Mouse (Mus musculus): ENCODE data around the gene Epb41l5.

Epb41l5 gene

DNA sequence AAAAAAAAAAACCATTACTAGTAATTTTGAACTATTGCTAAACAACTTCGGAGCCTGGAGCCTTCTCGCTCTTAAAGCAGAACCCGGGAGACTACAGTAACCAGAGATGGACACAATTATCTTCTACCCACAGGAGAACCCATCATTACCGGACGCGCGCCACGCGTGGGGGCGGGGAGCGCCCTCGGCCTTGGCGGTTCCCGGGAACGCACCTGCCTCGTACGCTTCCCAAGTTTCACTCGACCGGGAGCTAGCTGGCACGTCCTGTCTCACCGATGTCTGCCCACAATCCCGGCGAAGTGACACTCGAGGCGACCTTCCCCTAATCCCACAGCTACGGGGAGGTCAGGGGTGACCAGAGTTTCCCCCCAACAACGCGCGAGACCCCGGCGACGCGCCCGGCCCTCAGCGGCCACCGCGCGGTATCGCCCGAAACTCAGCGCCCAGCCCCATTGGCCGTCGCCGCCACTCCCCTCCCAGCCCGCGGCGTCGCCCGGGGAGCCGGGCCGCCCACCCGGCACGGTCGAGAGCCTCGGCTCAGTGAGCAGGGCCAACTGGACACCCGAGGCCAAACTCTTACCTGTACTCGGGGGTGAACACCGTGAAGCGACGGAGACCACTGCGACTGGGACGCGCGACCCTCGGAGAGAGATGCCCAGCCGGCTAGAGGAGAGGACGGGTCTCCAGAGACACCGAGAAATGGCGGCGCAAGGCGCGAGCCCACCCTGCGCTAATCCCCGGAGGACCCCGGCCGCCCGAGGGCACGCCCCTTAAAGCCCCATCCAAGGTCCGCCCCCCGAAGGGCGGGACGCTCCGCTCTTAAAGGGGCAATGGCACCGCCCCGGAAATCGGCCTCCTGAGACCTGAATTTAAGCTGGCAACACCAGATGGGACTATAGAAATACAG, at the start of gene Epb41l5:
Epb41l5 (minus strand) TSS at position 796 of the 907 bp plus-strand sequence.
- peak; percentile 90 for DNase-seq

DNA sequence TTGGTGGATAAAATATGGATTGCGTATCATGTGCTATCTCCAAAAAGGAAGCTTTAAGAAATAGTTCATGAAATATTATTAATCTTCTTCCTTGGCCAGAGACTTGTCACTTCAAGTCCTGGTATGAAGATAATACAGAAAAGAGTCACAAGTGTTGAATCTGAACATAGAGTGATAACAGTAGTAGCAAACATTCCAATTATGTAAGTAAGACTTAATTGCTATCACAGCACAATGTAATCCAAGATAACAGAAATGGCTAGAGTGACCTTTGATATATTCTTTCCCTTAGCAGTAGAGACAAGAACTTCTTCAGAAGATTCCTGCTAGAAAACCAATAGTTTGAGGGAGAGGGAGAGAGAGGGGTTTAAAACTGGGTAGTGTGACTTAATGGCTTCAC, 48.1 kb upstream of the Epb41l5 start:
- no peak for DNase-seq

DNA sequence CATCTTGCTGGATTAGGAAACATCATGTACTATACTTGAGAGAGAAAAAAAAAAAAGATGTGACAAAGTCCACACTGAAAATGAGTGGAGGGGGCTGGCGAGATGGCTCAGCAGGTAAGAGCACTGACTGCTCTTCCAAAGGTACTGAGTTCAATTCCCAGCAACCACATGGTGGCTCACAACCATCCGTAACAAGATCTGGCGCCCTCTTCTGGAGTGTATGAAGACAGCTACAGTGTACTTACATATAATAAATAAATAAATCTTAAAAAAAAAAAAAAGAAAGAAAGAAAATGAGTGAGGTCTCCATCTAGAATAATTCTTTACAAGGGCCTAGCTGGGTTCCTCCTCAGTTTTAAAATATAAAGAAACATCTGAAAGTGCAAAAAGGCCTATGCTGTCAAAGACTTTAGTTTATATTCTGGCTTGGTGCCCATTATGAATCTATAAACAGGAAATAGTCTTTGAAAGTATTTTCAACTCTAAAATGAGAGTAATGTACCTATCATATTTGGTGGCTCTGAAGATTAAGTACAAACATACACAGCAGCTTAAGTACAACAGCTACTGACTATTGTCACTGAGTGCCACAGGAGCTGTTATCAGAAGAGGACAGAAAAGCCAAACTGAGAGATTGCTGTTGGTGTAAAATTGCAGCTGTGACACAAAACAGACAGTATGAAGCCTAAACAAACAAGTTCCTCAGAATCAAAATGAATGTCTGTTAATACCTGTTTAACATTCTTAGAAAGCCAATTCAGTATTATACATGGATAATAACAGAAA, 37.2 kb upstream of the Epb41l5 start:
- DNase-seq = no peak

GRCm38 (mm10) chr1:119681663-119682213, 32.9 kb upstream of the Epb41l5 start:
- no peak for DNase-seq

- DNase-seq = peak; percentile 56
These were observed 26.2 kb upstream of the Epb41l5 start for GRCm38 (mm10) chr1:119674984-119675383.

- DNase-seq = peak; percentile 66
These were observed 18.1 kb upstream of the Epb41l5 start for GRCm38 (mm10) chr1:119666904-119667303.

- DNase-seq = no peak
These were observed 5.5 kb upstream of the Epb41l5 start for GRCm38 (mm10) chr1:119654307-119654706.

GRCm38 (mm10) chr1:119650386-119650785, 1.6 kb upstream of the Epb41l5 start:
- DNase-seq = no peak

GRCm38 (mm10) chr1:119649627-119650026, 827 bp upstream of the Epb41l5 start:
- peak; percentile 57 for DNase-seq

DNA sequence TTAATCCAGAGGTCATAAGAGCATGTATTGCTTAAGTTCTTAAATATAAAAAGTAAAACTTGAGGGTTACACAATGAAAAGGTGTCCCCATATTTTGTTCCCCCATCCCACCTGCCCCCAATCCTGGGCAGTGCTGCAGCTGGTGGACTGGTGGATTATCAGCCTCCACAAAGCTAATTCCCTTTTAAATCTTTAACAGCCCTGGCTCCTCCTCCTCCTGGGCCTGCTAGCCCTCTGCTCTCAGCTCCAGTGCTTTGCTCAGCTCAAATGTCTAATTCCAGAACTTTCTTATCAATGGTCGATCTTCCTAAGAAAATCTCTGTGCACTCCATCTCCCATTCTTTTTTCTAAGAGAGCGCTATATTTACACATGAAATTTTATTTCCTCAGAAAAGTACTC, 2.4 kb downstream of the Epb41l5 start:
- no peak for DNase-seq

- peak; percentile 56 for DNase-seq
These were observed 6.4 kb downstream of the Epb41l5 start for GRCm38 (mm10) chr1:119642367-119642766.

GRCm38 (mm10) chr1:119641090-119641812, 7.5 kb downstream of the Epb41l5 start:
- no peak for DNase-seq

GRCm38 (mm10) chr1:119640006-119640405, 8.8 kb downstream of the Epb41l5 start:
- DNase-seq = no peak

- no peak for DNase-seq
These were observed 11.4 kb downstream of the Epb41l5 start for GRCm38 (mm10) chr1:119637188-119638023.

- DNase-seq = no peak
These were observed 14.1 kb downstream of the Epb41l5 start for GRCm38 (mm10) chr1:119634746-119635145.

GRCm38 (mm10) chr1:119630428-119630827, 18.4 kb downstream of the Epb41l5 start:
- DNase-seq = no peak

DNA sequence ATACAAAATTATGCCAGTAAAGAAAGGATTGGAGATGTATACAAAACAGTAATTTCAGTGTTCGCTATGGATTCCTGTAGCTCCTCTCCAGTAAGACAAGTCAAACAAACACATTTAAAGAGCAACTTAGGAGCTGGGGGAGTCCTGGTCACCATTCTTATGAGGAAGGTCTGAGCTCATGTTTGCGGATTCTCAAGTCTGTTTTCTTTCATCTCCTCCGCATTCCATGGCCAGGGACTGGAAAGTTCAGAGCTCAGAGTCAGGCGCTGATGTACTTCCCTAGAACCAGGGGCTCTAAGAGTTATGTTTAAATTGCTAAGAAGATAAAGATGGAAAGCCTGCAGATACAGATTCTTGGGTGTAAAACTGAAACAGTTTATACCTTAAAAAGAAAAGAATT, 22.0 kb downstream of the Epb41l5 start:
- no peak for DNase-seq

DNA sequence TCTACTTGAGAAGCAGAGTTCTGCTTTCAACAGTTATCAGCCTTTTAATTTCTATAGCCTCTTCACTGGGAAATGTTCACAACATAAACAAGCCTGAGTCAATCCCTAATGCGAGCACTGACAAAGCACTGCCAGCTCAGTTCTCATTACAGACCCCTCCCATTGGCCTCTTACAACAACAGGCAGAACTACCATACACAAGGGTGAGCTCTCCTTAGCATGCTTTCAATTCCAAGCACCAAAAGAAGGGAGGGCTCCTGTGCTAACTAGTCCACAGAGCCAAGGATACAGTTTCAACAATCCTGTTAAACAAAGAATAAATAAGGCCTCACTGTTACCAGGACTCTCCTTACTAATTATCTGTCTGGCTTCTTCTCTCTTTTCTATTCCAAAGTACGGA, 24.4 kb downstream of the Epb41l5 start:
- peak; percentile 46 for DNase-seq

GRCm38 (mm10) chr1:119605396-119605795, 43.4 kb downstream of the Epb41l5 start:
- DNase-seq = no peak

- DNase-seq = no peak
These were observed 46.4 kb downstream of the Epb41l5 start for GRCm38 (mm10) chr1:119602448-119602847.

DNA sequence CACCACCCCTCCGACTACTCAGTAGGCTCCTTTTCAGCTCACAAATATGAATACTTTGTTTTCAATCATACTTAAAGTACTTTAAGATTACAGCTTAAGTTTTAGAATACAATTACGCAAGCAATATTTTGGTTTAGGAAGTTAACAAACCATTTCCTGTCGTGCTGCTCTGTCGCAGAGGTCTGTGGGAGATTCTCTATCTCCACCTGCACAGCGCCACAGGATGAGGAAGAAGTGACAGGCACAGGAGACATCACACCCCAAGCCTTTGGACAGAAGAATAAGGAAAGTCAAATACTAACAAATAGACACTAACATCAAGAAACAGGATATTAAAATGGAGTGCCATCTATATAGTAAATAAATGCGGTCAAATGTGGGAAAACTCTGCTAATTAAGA, 49.9 kb downstream of the Epb41l5 start:
- DNase-seq = no peak

GRCm38 (mm10) chr1:119596954-119597480, 51.8 kb downstream of the Epb41l5 start:
- peak; percentile 42 for DNase-seq

Data from lung, postnatal 36 days (tissue).